Mouse (Mus musculus): ENCODE measurements around the gene Trir. TPM values are rescaled to one million over a fixed set of nuclear protein-coding genes. Genes with fewer than 3 reads are reported as not detected.
A peak's percentile ranks its signal among the peaks of the same experiment; 100 is the strongest.

Gene Trir
- polyA plus RNA-seq, 1 experiment from 2014 or later: 162 TPM

GRCm38 (mm10) chr8:85059879-85060616, 33.4 kb downstream of the Trir start, which contains the start of gene Fbxw9:
Fbxw9 (plus strand) TSS chr8:85060055.
- ATAC-seq (ENCODE audit: low FRiP score): peak; percentile 89
- 1% methylated on average over 53 of the region's 53 CpGs for WGBS

GRCm38 (mm10) chr8:85062603-85063002, 36.0 kb downstream of the Trir start:
- H3K4me3 ChIP-seq: no peak overlapping the region
- H3K4me2 ChIP-seq (replicated peaks): no peak overlapping the region
- ATAC-seq (ENCODE audit: low FRiP score): no peak
- H3K27ac ChIP-seq: no peak overlapping the region
- no peaks in the 10 kb centered on the region for H3K9me3 ChIP-seq (replicated peaks)
- peaks cover 27% of the 10 kb centered on the region for H3K36me3 ChIP-seq
- WGBS: 94% methylated on average over 4 of the region's 4 CpGs
- H3K27me3 ChIP-seq: no peaks in the 10 kb centered on the region
- H3K4me1 ChIP-seq: peaks cover 21% of the 10 kb centered on the region
- no peak overlapping the region for H3K9ac ChIP-seq

More at GRCm38 (mm10) chr8:85059879-85060616, 33.4 kb downstream of the Trir start, which contains the start of gene Fbxw9:
- Histone ChIP-seq H3K27me3 (no peaks in the 10 kb centered on the region), H3K4me1 (peaks cover 21% of the 10 kb centered on the region), H3K9ac (peak within 1 kb of the TSS; percentile 80), H3K4me3 (peak within 1 kb of the TSS; percentile 76), H3K27ac (peak within 1 kb of the TSS; percentile 26; the same call in 1 of the 2 replicates), H3K9me3 (replicated peaks) (no peaks in the 10 kb centered on the region), H3K4me2 (replicated peaks) (peak within 1 kb of the TSS; percentile 94), H3K36me3 (peaks cover 28% of the 10 kb centered on the region)

- H3K4me3 ChIP-seq: no peak overlapping the region
- peaks cover 42% of the 10 kb centered on the region for H3K36me3 ChIP-seq
- H3K9ac ChIP-seq: no peak overlapping the region
- no peak overlapping the region for H3K27ac ChIP-seq
- peaks cover 21% of the 10 kb centered on the region for H3K4me1 ChIP-seq
- H3K27me3 ChIP-seq: no peaks in the 10 kb centered on the region
- no peaks in the 10 kb centered on the region for H3K9me3 ChIP-seq (replicated peaks)
- ATAC-seq (ENCODE audit: low FRiP score): no peak
- 56% methylated on average over 2 of the region's 2 CpGs for WGBS
- no peak overlapping the region for H3K4me2 ChIP-seq (replicated peaks)
These were observed 38.6 kb downstream of the Trir start for GRCm38 (mm10) chr8:85065213-85065612.

- no peak for ATAC-seq (ENCODE audit: low FRiP score)
- H3K36me3 ChIP-seq: peaks cover 40% of the 10 kb centered on the region
- H3K27ac ChIP-seq: no peak overlapping the region
- H3K4me2 ChIP-seq (replicated peaks): no peak overlapping the region
- no peaks in the 10 kb centered on the region for H3K9me3 ChIP-seq (replicated peaks)
- no peak overlapping the region for H3K9ac ChIP-seq
- no peaks in the 10 kb centered on the region for H3K27me3 ChIP-seq
- 91% methylated on average over 2 of the region's 2 CpGs for WGBS
- H3K4me1 ChIP-seq: peaks cover 10% of the 10 kb centered on the region
- no peak overlapping the region for H3K4me3 ChIP-seq
These were observed 40.5 kb downstream of the Trir start for GRCm38 (mm10) chr8:85067155-85067554.

GRCm38 (mm10) chr8:85067982-85068381, 41.4 kb downstream of the Trir start, which contains the start of gene Gm5741:
Gm5741 (minus strand) TSS chr8:85067982.
- H3K36me3 ChIP-seq: peaks cover 40% of the 10 kb centered on the region
- ATAC-seq (ENCODE audit: low FRiP score): no peak

GRCm38 (mm10) chr8:85071041-85071440, 44.4 kb downstream of the Trir start:
- peak overlapping the region; percentile 96; the same call in 1 of the 2 replicates for H3K27ac ChIP-seq
- ATAC-seq (ENCODE audit: low FRiP score): no peak
- H3K4me3 ChIP-seq: peak overlapping the region; percentile 87
- 88% methylated on average over 5 of the region's 5 CpGs for WGBS
- H3K36me3 ChIP-seq: peaks cover 54% of the 10 kb centered on the region
- H3K4me2 ChIP-seq (replicated peaks): peak overlapping the region; percentile 63
- peaks cover 12% of the 10 kb centered on the region for H3K4me1 ChIP-seq
- H3K9me3 ChIP-seq (replicated peaks): no peaks in the 10 kb centered on the region
- H3K27me3 ChIP-seq: no peaks in the 10 kb centered on the region
- H3K9ac ChIP-seq: 0 out of 2 replicates have a peak overlapping the region, but pooled peaks have one; percentile 85

More at GRCm38 (mm10) chr8:85067982-85068381, 41.4 kb downstream of the Trir start, which contains the start of gene Gm5741:
- Histone ChIP-seq H3K27ac (no peak within 1 kb of the TSS), H3K9me3 (replicated peaks) (no peaks in the 10 kb centered on the region), H3K4me3 (no peak within 1 kb of the TSS), H3K9ac (no peak within 1 kb of the TSS), H3K4me1 (peaks cover 12% of the 10 kb centered on the region), H3K4me2 (replicated peaks) (no peak within 1 kb of the TSS), H3K27me3 (no peaks in the 10 kb centered on the region)

- Histone ChIP-seq H3K9ac (peak within 1 kb of the TSS; percentile 85), H3K9me3 (replicated peaks) (no peaks in the 10 kb centered on the region), H3K36me3 (peaks cover 53% of the 10 kb centered on the region), H3K4me3 (peak within 1 kb of the TSS; percentile 87), H3K4me2 (replicated peaks) (peak within 1 kb of the TSS; percentile 63), H3K27me3 (no peaks in the 10 kb centered on the region), H3K27ac (peak within 1 kb of the TSS; percentile 96), H3K4me1 (peaks cover 12% of the 10 kb centered on the region)
- ATAC-seq (ENCODE audit: low FRiP score): peak; percentile 93
- under 1% methylated on average over 68 of the region's 68 CpGs for WGBS
These were observed 45.1 kb downstream of the Trir start, which contains the start of gene Dhps for GRCm38 (mm10) chr8:85071514-85072281. Dhps (plus strand) TSS chr8:85071757.

GRCm38 (mm10) chr8:85072364-85072929, 45.8 kb downstream of the Trir start:
- peak overlapping the region; percentile 63 for H3K4me2 ChIP-seq (replicated peaks)
- peak overlapping the region; percentile 96 for H3K27ac ChIP-seq
- H3K4me1 ChIP-seq: peaks cover 12% of the 10 kb centered on the region
- H3K9me3 ChIP-seq (replicated peaks): no peaks in the 10 kb centered on the region
- 46% methylated on average over 9 of the region's 9 CpGs for WGBS
- H3K4me3 ChIP-seq: peak overlapping the region; percentile 87
- H3K36me3 ChIP-seq: peaks cover 50% of the 10 kb centered on the region
- H3K27me3 ChIP-seq: no peaks in the 10 kb centered on the region
- peak overlapping the region; percentile 85 for H3K9ac ChIP-seq
- no peak for ATAC-seq (ENCODE audit: low FRiP score)

- Histone ChIP-seq H3K9me3 (replicated peaks) (no peaks in the 10 kb centered on the region), H3K27ac (no peak overlapping the region), H3K36me3 (peaks cover 46% of the 10 kb centered on the region), H3K4me1 (peaks cover 12% of the 10 kb centered on the region), H3K4me2 (replicated peaks) (0 out of 2 replicates have a peak overlapping the region, but pooled peaks have one; percentile 19), H3K4me3 (0 out of 2 replicates have a peak overlapping the region, but pooled peaks have one; percentile 87), H3K9ac (no peak overlapping the region; the same call in 1 of the 2 replicates), H3K27me3 (no peaks in the 10 kb centered on the region)
- 94% methylated on average over 15 of the region's 15 CpGs for WGBS
- ATAC-seq (ENCODE audit: low FRiP score): no peak
These were observed 46.5 kb downstream of the Trir start for GRCm38 (mm10) chr8:85073041-85073612.

GRCm38 (mm10) chr8:85074167-85074566, 47.5 kb downstream of the Trir start:
- peaks cover 43% of the 10 kb centered on the region for H3K36me3 ChIP-seq
- ATAC-seq (ENCODE audit: low FRiP score): no peak
- WGBS: 88% methylated on average over 10 of the region's 10 CpGs

GRCm38 (mm10) chr8:85074617-85075016, 48.0 kb downstream of the Trir start:
- no peaks in the 10 kb centered on the region for H3K27me3 ChIP-seq
- no peak overlapping the region for H3K27ac ChIP-seq
- no peak overlapping the region for H3K4me2 ChIP-seq (replicated peaks)
- H3K9me3 ChIP-seq (replicated peaks): no peaks in the 10 kb centered on the region
- ATAC-seq (ENCODE audit: low FRiP score): no peak
- 94% methylated on average over 10 of the region's 10 CpGs for WGBS
- peaks cover 15% of the 10 kb centered on the region for H3K4me1 ChIP-seq
- H3K9ac ChIP-seq: no peak overlapping the region
- H3K36me3 ChIP-seq: peaks cover 43% of the 10 kb centered on the region
- no peak overlapping the region for H3K4me3 ChIP-seq

More at GRCm38 (mm10) chr8:85074167-85074566, 47.5 kb downstream of the Trir start:
- Histone ChIP-seq H3K9ac (no peak overlapping the region), H3K4me3 (no peak overlapping the region), H3K4me1 (peaks cover 12% of the 10 kb centered on the region), H3K27me3 (no peaks in the 10 kb centered on the region), H3K9me3 (replicated peaks) (no peaks in the 10 kb centered on the region), H3K4me2 (replicated peaks) (no peak overlapping the region), H3K27ac (no peak overlapping the region)

Data from hindbrain, embryonic 12.5 days (tissue).